Mouse (Mus musculus): ENCODE results near the gene Dhps.

Gene Dhps

GRCm38 (mm10) chr8:85071514-85072281 is at the start of gene Dhps:
Dhps (plus strand) TSS chr8:85071757.
- DNase-seq (ENCODE audit: low spot score in 2 of 2) = peak; percentile 76 to 85

- no peak for DNase-seq (ENCODE audit: low spot score in 2 of 2)
Observed at GRCm38 (mm10) chr8:85023846-85024245, 47.7 kb upstream of the Dhps start.

- peak; percentile 58 to 70 for DNase-seq (ENCODE audit: low spot score in 2 of 2)
Observed at GRCm38 (mm10) chr8:85025098-85025932, 46.2 kb upstream of the Dhps start, which contains the start of gene Asna1. Asna1 (minus strand) TSS chr8:85025281.

DNA sequence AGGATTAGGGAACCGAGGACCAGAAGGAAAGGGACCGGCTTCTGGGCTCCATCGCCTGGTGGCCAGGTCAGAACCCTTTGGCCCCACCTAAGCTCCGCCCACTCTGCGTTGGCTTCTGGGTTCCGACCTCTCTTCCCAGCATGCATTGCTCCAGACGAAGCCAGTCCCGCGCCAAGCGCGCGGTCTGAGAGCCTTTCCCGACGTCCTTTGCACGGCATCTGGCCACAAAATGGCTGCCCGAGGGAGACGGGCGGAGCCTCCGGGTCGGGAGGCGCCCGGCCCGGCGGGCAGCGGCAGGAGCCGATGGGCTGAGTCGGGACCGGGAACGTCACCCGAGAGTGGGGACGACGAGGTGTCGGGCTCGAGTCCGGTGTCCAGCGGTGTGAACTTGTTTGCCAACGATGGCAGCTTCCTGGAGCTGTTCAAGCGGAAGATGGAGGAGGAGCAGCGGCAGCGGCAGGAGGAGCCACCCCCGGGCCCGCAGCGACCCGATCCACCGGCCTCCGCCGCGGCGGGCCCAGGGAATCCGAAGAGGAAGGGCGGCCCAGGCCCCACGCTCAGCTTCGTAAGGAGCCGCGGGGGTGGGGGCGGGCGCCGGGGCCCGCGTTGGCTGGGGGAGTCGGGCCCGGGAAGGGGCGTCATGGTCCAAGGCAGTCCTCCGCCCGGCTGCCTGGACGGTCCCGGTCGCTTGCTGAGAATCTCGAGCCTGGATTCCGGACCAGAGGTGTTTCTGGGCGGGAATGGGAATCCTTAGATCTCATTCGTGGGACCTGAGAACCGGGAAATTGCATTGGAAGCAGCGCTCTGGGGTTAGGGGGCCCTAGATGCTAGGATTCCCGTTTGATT is 44.7 kb upstream of the Dhps start, which contains the start of gene Trir:
Gene Trir (plus strand): TSS at position 154 of the 846 bp plus-strand sequence.
- peak; percentile 95 for DNase-seq (ENCODE audit: low spot score in 2 of 2)

GRCm38 (mm10) chr8:85027516-85027855 is 44.1 kb upstream of the Dhps start:
- DNase-seq (ENCODE audit: low spot score in 2 of 2) = no peak

- no peak for DNase-seq (ENCODE audit: low spot score in 2 of 2)
Observed at GRCm38 (mm10) chr8:85027922-85028321, 43.6 kb upstream of the Dhps start.

GRCm38 (mm10) chr8:85029271-85029670 is 42.3 kb upstream of the Dhps start:
- no peak for DNase-seq (ENCODE audit: low spot score in 2 of 2)

DNA sequence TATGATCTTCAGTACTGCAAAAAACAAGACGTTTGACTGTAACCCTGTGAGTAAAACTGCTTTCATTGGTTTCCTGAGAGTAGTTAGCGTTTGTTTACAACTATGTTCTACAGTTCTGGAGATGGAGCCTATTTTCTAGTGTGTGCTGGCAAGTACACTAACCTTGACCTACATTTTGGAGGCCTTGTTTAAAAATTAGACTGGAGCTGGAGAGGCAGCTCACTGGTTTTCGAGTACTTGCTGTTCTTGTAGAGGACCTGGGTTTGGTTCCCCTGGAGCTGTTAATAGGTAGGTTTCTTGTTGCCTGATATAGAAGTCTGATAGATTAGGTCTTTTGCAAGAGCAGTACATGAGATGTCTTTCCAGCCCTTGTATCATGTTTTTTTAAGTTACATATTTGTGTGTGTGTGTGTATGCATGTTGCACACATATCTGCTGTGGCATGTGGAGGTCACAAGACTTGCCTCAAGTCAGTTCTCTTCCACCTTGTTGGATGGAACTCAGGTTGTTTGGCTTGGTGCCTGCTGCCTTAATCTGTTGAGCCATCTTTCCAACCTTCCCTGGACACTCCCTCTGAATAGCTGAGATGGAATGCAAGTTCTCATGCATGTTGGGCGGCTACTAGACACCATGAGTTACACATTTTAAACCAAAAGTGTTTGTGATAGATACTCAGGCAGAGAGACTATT is 38.8 kb upstream of the Dhps start:
- DNase-seq (ENCODE audit: low spot score in 2 of 2) = no peak

GRCm38 (mm10) chr8:85033867-85034266 is 37.7 kb upstream of the Dhps start:
- no peak for DNase-seq (ENCODE audit: low spot score in 2 of 2)

GRCm38 (mm10) chr8:85034764-85035163 is 36.8 kb upstream of the Dhps start:
- peak; percentile 55 to 73 for DNase-seq (ENCODE audit: low spot score in 2 of 2)

GRCm38 (mm10) chr8:85035165-85035727 is 36.3 kb upstream of the Dhps start:
- DNase-seq (ENCODE audit: low spot score in 2 of 2) = no peak

GRCm38 (mm10) chr8:85035728-85036310 is 35.7 kb upstream of the Dhps start:
- no peak for DNase-seq (ENCODE audit: low spot score in 2 of 2)

DNA sequence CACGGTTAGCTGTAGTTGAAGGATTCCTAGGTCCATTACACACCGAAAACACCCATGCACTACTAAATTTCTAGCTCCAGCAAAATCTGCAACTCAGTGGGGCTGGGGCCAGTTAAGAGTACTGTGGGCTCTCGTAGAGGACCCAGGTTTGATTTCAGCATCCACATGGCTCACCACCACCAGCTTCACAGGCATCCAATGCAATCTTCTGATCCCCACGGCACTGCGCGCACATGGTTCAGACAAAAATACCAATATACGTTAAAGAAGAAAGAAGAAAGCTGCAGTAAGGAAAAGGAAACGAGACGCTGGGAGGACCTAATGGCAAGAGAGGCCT is 35.2 kb upstream of the Dhps start:
- no peak for DNase-seq (ENCODE audit: low spot score in 2 of 2)

GRCm38 (mm10) chr8:85036718-85037365 is 34.7 kb upstream of the Dhps start, which contains the start of gene Tnpo2:
Tnpo2 (plus strand) TSS chr8:85036915.
- DNase-seq (ENCODE audit: low spot score in 2 of 2) = peak; percentile 73 to 80

- DNase-seq (ENCODE audit: low spot score in 2 of 2) = no peak
Observed at GRCm38 (mm10) chr8:85037366-85037680, 34.2 kb upstream of the Dhps start.

- DNase-seq (ENCODE audit: low spot score in 2 of 2) = peak; percentile 35 to 55
Observed at GRCm38 (mm10) chr8:85037681-85038531, 33.7 kb upstream of the Dhps start.

- no peak for DNase-seq (ENCODE audit: low spot score in 2 of 2)
Observed at GRCm38 (mm10) chr8:85043619-85044018, 27.9 kb upstream of the Dhps start.

- no peak for DNase-seq (ENCODE audit: low spot score in 2 of 2)
Observed at GRCm38 (mm10) chr8:85057367-85057766, 14.2 kb upstream of the Dhps start.

DNA sequence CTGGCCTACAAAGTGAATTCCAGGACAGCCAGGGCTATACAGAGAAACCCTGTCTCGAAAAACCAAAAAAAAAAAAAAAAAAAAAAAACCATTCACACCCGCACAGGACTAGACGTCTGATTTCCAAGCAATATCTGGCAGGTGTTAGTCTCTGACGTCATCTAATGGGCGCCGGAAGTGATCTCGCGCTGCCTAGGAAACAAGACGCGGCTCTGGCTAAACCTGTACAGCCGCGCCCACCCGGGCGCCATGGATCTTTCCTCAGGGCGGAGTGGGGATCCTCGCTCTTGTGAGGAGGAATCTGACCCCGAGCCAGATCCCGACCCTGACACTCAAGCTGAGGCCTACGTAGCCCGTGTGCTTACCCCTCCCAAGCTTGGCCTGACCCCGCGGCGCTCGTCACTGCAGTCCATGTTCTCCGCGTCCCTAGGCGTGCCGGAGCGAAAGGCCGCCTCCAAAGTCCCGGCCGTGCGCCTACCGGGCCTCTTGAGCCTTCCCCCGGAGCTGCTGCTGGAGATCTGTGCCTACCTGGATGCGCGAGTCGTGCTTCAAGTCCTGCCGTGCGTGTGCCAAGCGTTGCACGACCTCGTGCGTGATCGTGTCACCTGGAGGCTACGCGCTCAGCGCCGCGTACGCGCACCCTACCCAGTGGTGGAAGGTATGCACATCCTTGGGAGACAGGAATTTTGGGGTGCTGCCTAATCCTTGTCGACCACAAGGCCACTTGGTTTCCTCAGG is 11.5 kb upstream of the Dhps start, which contains the start of gene Fbxw9:
Gene Fbxw9 (plus strand): TSS at position 177 of the 738 bp plus-strand sequence.
- peak; percentile 62 to 84 for DNase-seq (ENCODE audit: low spot score in 2 of 2)

Data from spleen, postnatal 14 days (tissue).